Mouse (Mus musculus) MEL (cell line): ENCODE data around the gene Mprip.
"Not testable (repeated sequence)": the region's sequence is repeated elsewhere in the genome, so short reads cannot be mapped to it uniquely, and the experiment has no call there.

ENCODE experiments used
- BHLHE40 ChIP-seq: IDR thresholded peaks from 2 replicates; pipeline ENCODE4 v1.6.1; 2012; ENCODE audit warnings: low read depth, mild to moderate bottlenecking, inconsistent platforms, low read length, improper control_type of control experiment, borderline replicate concordance
- CTCF ChIP-seq, 3 experiments: IDR thresholded peaks in 2 of 3; conservative IDR thresholded peaks in 1 of 3; 2 replicates each; pipeline ENCODE4 v1.5.1; 2011 to 2012; ENCODE audit warnings: low read length in 3 of 3, low read depth in 2 of 3, mild to moderate bottlenecking in 2 of 3, improper control_type of control experiment in 1 of 3, inconsistent platforms in 1 of 3, mixed read lengths in 1 of 3, moderate library complexity in 1 of 3; ENCODE audit not compliant: control insufficient read depth in 1 of 3, insufficient read depth in 1 of 3, poor library complexity in 1 of 3, severe bottlenecking in 1 of 3
- E2F4 ChIP-seq: IDR thresholded peaks from 2 replicates; pipeline ENCODE4 v1.6.1; 2011; ENCODE audit warnings: low read depth, low read length, improper control_type of control experiment, borderline replicate concordance
- EP300 ChIP-seq, 2 experiments: IDR thresholded peaks; 2 replicates each; pipeline ENCODE4 v1.6.1; 2011; ENCODE audit warnings: improper control_type of control experiment in 2 of 2, low read length in 2 of 2, low read depth in 1 of 2, mild to moderate bottlenecking in 1 of 2
- HCFC1 ChIP-seq: IDR thresholded peaks from 2 replicates; pipeline ENCODE4 v1.6.1; 2012; ENCODE audit warnings: low read depth, mild to moderate bottlenecking, inconsistent platforms, low read length, improper control_type of control experiment, moderate library complexity
- MEF2A ChIP-seq: IDR thresholded peaks from 2 replicates; pipeline ENCODE4 v1.6.1; 2014; ENCODE audit warnings: low read depth, mild to moderate bottlenecking, inconsistent platforms, low read length, improper control_type of control experiment; ENCODE audit not compliant: poor library complexity, insufficient replicate concordance, severe bottlenecking; ENCODE audit errors: extremely low read depth
- MXI1 ChIP-seq: IDR thresholded peaks from 2 replicates; pipeline ENCODE4 v1.6.1; 2011; ENCODE audit warnings: mild to moderate bottlenecking, low read depth, low read length, improper control_type of control experiment
- NELFE ChIP-seq: IDR thresholded peaks from 2 replicates; pipeline ENCODE4 v1.6.1; 2011; ENCODE audit warnings: low read depth, low read length, improper control_type of control experiment
- POLR2A ChIP-seq, 2 experiments: IDR thresholded peaks; 2 replicates each; pipeline ENCODE4 v1.6.1; 2011 to 2012; ENCODE audit warnings: low read length in 2 of 2, mild to moderate bottlenecking in 2 of 2, control low read depth in 1 of 2, improper control_type of control experiment in 1 of 2, low read depth in 1 of 2, moderate library complexity in 1 of 2; ENCODE audit not compliant: control insufficient read depth in 1 of 2, insufficient read depth in 1 of 2, poor library complexity in 1 of 2
- SMC3 ChIP-seq: IDR thresholded peaks from 2 replicates; pipeline ENCODE4 v1.6.1; 2011; ENCODE audit warnings: low read depth, low read length, improper control_type of control experiment
- TCF12 ChIP-seq: IDR thresholded peaks from 2 replicates; pipeline ENCODE4 v1.6.1; 2014; ENCODE audit warnings: low read depth, mild to moderate bottlenecking, inconsistent platforms, low read length, improper control_type of control experiment, moderate library complexity

GRCm38 (mm10) chr11:59674746-59675145 is 13.6 kb downstream of the Mprip start:
- not testable (repeated sequence) for TF ChIP-seq TCF12; CTCF (IDR thresholded peaks at IDR 0.05 in 2 of 3, conservative IDR thresholded peaks at IDR 0.05 in 1 of 3; ENCODE audit: control insufficient read depth in 1 of 3, insufficient read depth in 1 of 3, low read depth in 2 of 3, low read length in 3 of 3, poor library complexity in 1 of 3, severe bottlenecking in 1 of 3); EP300 (IDR thresholded peaks at IDR 0.05; ENCODE audit: low read depth in 1 of 2, low read length in 2 of 2); SMC3; POLR2A (IDR thresholded peaks at IDR 0.05; ENCODE audit: control insufficient read depth in 1 of 2, insufficient read depth in 1 of 2, low read depth in 1 of 2, low read length in 2 of 2, poor library complexity in 1 of 2); BHLHE40; MEF2A; MXI1; HCFC1; NELFE; E2F4
